Mouse (Mus musculus) thymus, adult 2 months (tissue): ENCODE measurements around the gene Ssh3. TPM values are rescaled to one million over a fixed set of nuclear protein-coding genes. Genes with fewer than 3 reads are reported as not detected.

Experiments used
- DNase-seq: peaks from one replicate; pipeline ENCODE4 v3.0.0; 2021
- H3K27ac ChIP-seq: fragments of 200-500 bp; 2 replicates; pipeline ENCODE4 v1.5.1; 2012; ENCODE audit warnings: low read length, control low read depth; ENCODE audit not compliant: control insufficient read depth, insufficient read depth
- H3K27me3 ChIP-seq: fragments of 200-500 bp; 2 replicates; pipeline ENCODE4 v1.6.1; 2012; ENCODE audit warnings: mild to moderate bottlenecking, low read length, moderate library complexity, mixed read lengths; ENCODE audit not compliant: control insufficient read depth, insufficient read depth
- H3K36me3 ChIP-seq: fragments of 200-500 bp; 2 replicates; pipeline ENCODE4 v1.6.1; 2012; ENCODE audit warnings: mild to moderate bottlenecking, low read length, moderate library complexity; ENCODE audit not compliant: control insufficient read depth, insufficient read depth
- H3K4me1 ChIP-seq: fragments of 200-500 bp; replicated peaks from 2 replicates; pipeline ENCODE4 v1.6.1; 2012; ENCODE audit warnings: low read length; ENCODE audit not compliant: control insufficient read depth, insufficient read depth
- H3K4me3 ChIP-seq: fragments of 200-500 bp; 2 replicates; pipeline ENCODE4 v1.5.1; 2012; ENCODE audit warnings: mild to moderate bottlenecking, low read length, control low read depth, moderate library complexity; ENCODE audit not compliant: control insufficient read depth, insufficient read depth
- CTCF ChIP-seq: fragments of 200-500 bp; IDR thresholded peaks from 2 replicates; pipeline ENCODE4 v1.5.1; 2012; ENCODE audit warnings: mild to moderate bottlenecking, control low read depth, low read length, moderate library complexity, borderline replicate concordance; ENCODE audit not compliant: control insufficient read depth, poor library complexity, insufficient read depth; ENCODE audit errors: extremely low read depth
- POLR2A ChIP-seq: fragments of 200-500 bp; IDR thresholded peaks from 2 replicates; pipeline ENCODE4 v1.6.1; 2012; ENCODE audit warnings: mild to moderate bottlenecking, low read length, control low read depth, moderate library complexity; ENCODE audit not compliant: control insufficient read depth, poor library complexity, insufficient read depth; ENCODE audit errors: extremely low read depth
- WGBS: fragments of 180-500 bp; shearing (Covaris S2); methylation state at CpG from one replicate; pipeline ENCODE4 v1.1.7; 2018; 5-methylcytosine and 5-hydroxymethylcytosine counted together
- polyA plus RNA-seq: library from polyadenylated mRNA; depleted of rRNA; stranded (reverse); fragments of >200 nt; gene quantifications from 2 replicates; pipeline ENCODE4 v1.2.3, GENCODE M21; 2012

Ssh3 gene
- polyA plus RNA-seq, 1 experiment, result 94.1 TPM

GRCm38 (mm10) chr19:4218293-4218692 lies 50.7 kb downstream of the Ssh3 start:
- Histone ChIP-seq H3K27ac (no peak overlapping the region), H3K36me3 (no peaks in the 10 kb centered on the region), H3K27me3 (peaks cover 25% of the 10 kb centered on the region), H3K4me3 (no peak overlapping the region), H3K4me1 (peaks cover 59% of the 10 kb centered on the region)
- no peak for DNase-seq
- TF ChIP-seq POLR2A (no peak), CTCF (no peak)
- 18% methylated on average over 11 of the region's 11 CpGs for WGBS

GRCm38 (mm10) chr19:4217855-4218254 lies 51.1 kb downstream of the Ssh3 start:
- no peak for TF ChIP-seq CTCF
- TF ChIP-seq POLR2A, result no peak
- Histone ChIP-seq H3K4me3 (no peak overlapping the region), H3K4me1 (peaks cover 63% of the 10 kb centered on the region), H3K27me3 (peaks cover 27% of the 10 kb centered on the region), H3K27ac (no peak overlapping the region), H3K36me3 (no peaks in the 10 kb centered on the region)
- no peak for DNase-seq
- 80% methylated on average over 3 of the region's 3 CpGs for WGBS

- Histone ChIP-seq H3K27me3 (peaks cover 27% of the 10 kb centered on the region), H3K4me3 (no peak overlapping the region), H3K36me3 (no peaks in the 10 kb centered on the region), H3K27ac (no peak overlapping the region), H3K4me1 (peaks cover 58% of the 10 kb centered on the region)
- 65% methylated on average over 5 of the region's 5 CpGs for WGBS
- no peak for TF ChIP-seq POLR2A
- no peak for DNase-seq
Measured at GRCm38 (mm10) chr19:4217140-4217539, 51.8 kb downstream of the Ssh3 start.

- no peaks in the 10 kb centered on the region for H3K36me3 ChIP-seq
- H3K4me3 ChIP-seq, result no peak overlapping the region
- H3K27ac ChIP-seq, result no peak overlapping the region
- peaks cover 27% of the 10 kb centered on the region for H3K27me3 ChIP-seq
- no peak for DNase-seq
- no peak for TF ChIP-seq CTCF
- TF ChIP-seq POLR2A, result no peak
- H3K4me1 ChIP-seq, result peaks cover 49% of the 10 kb centered on the region
- 41% methylated on average over 14 of the region's 14 CpGs for WGBS
Measured at GRCm38 (mm10) chr19:4216041-4216685, 52.8 kb downstream of the Ssh3 start.

- DNase-seq, result no peak
- peaks cover 27% of the 10 kb centered on the region for H3K27me3 ChIP-seq
- TF ChIP-seq CTCF (no peak), POLR2A (no peak)
- peaks cover 41% of the 10 kb centered on the region for H3K4me1 ChIP-seq
- WGBS, result 3% methylated on average over 19 of the region's 21 CpGs
- no peaks in the 10 kb centered on the region for H3K36me3 ChIP-seq
- no peak overlapping the region for H3K27ac ChIP-seq
- H3K4me3 ChIP-seq, result peak overlapping the region; percentile 64
Measured at GRCm38 (mm10) chr19:4215451-4215840, 53.5 kb downstream of the Ssh3 start.

GRCm38 (mm10) chr19:4214771-4215450 lies 54.1 kb downstream of the Ssh3 start:
- Histone ChIP-seq H3K4me1 (peaks cover 36% of the 10 kb centered on the region), H3K36me3 (no peaks in the 10 kb centered on the region), H3K27ac (peak overlapping the region; percentile 10; the same call in 1 of the 2 replicates), H3K27me3 (peaks cover 27% of the 10 kb centered on the region), H3K4me3 (peak overlapping the region; percentile 64)
- no peak for DNase-seq
- under 1% methylated on average over 65 of the region's 81 CpGs for WGBS
- TF ChIP-seq POLR2A (no peak), CTCF (no peak)
